28 mouse cellular contexts compared by ENCODE assay signal in the genomic region with DNA sequence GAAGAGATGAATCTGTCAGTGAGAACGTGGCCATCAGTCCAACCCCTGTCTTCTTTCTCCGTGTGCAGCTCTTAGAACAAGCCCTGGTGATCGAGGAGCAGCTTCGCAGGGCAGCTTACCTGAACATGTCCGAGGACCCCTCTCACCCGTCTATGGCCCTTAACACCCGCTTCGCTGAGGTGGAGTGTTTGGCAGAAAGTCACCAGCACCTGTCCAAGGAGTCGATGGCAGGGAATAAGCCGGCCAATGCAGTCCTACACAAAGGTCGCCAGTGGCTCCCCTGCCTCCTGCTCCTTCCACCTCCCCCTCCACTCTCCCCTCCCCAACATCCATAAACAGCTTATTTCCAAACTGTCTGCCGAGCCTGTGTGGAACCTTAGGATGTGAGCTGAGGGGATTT.
"Had no signal": no experiment of that assay in that cellular context is flagged by ENCODE, and none has a peak within 500 bp of the region (broad histone marks: within the 10 kb centered on the region; RNA-seq: fewer than 3 reads in every experiment).

No protein-coding gene starts in this region.

- H3K4me2 ChIP-seq: embryonic facial prominence, embryonic 12.5 days; embryonic facial prominence, embryonic 13.5 days; embryonic facial prominence, embryonic 15.5 days; forebrain, embryonic 12.5 days; forebrain, embryonic 13.5 days; forebrain, embryonic 15.5 days; heart, embryonic 11.5 days had no signal

- H3K27ac ChIP-seq: embryonic facial prominence, embryonic 10.5 days; embryonic facial prominence, embryonic 12.5 days; embryonic facial prominence, embryonic 13.5 days; embryonic facial prominence, embryonic 15.5 days; forebrain, embryonic 10.5 days; forebrain, embryonic 12.5 days; forebrain, embryonic 13.5 days; forebrain, embryonic 15.5 days; gastrocnemius, adult 2 months; heart, adult 2 months had no signal

- H3K27me3 ChIP-seq: embryonic facial prominence, embryonic 12.5 days; embryonic facial prominence, embryonic 13.5 days; embryonic facial prominence, embryonic 15.5 days; forebrain, embryonic 12.5 days; forebrain, embryonic 13.5 days; forebrain, embryonic 15.5 days had no signal

- DNase-seq: cerebellum, adult 8-10 months; cerebellum, adult 9-10 months; cerebellum, adult 9-11 months; cerebellum, postnatal 10 days; cerebellum, postnatal 14 days; cerebellum, postnatal 25 days; cerebellum, postnatal 36 days; embryo, embryonic 11 days; forebrain, postnatal 0 days; gastrocnemius, adult 2 months; gastrocnemius, postnatal 10 days; gastrocnemius, postnatal 14 days; gastrocnemius, postnatal 25 days; gastrocnemius, postnatal 36 days; heart, adult 18-20 months; heart, adult 2 months had no signal

- H3K4me3 ChIP-seq: embryonic facial prominence, embryonic 10.5 days; embryonic facial prominence, embryonic 12.5 days; embryonic facial prominence, embryonic 13.5 days; embryonic facial prominence, embryonic 15.5 days; erythroblast, embryonic 14.5 days; forebrain, embryonic 12.5 days; forebrain, embryonic 13.5 days; forebrain, embryonic 15.5 days; gastrocnemius, adult 2 months; heart, adult 2 months had no signal

- ATAC-seq: forebrain, embryonic 13.5 days; forebrain, embryonic 14.5 days; forebrain, embryonic 15.5 days; forebrain, embryonic 16.5 days; forebrain, postnatal 0 days had no signal

- H3K9ac ChIP-seq: embryonic facial prominence, embryonic 12.5 days; embryonic facial prominence, embryonic 13.5 days; embryonic facial prominence, embryonic 15.5 days; forebrain, embryonic 12.5 days; forebrain, embryonic 13.5 days; forebrain, embryonic 15.5 days; forebrain, postnatal 0 days had no signal

- H3K9me3 ChIP-seq: embryonic facial prominence, embryonic 10.5 days; embryonic facial prominence, embryonic 12.5 days; embryonic facial prominence, embryonic 13.5 days; embryonic facial prominence, embryonic 15.5 days; forebrain, embryonic 10.5 days; forebrain, embryonic 12.5 days; forebrain, embryonic 13.5 days; forebrain, embryonic 15.5 days had no signal
